Comparison of ENCODE assay signal across 22 mouse cellular contexts in the genomic region with DNA sequence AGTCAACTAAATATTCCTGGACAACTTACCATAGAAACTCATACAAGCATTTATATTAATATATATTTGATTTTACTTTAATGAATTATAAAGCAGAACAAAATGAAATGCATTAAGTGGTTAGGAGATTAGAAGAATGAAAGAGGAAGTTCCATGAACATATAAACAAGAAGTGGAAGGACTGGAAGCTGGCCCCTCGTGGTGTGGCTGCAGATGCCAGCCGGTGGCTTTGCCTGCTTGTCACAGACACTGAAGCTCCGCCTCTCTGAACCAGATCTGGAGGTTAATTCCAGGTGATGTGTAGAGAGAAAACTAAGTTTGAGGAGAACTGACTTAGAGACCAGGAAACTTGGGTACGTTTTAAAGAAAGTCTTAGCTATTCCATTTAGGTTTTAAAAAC.
DNase-seq lines count a peak whose midpoint lies in the region; ATAC-seq and TF ChIP-seq lines count a peak whose summit lies in the region.
"Had no signal": no experiment of that assay in that cellular context is flagged by ENCODE, and none has a peak within 500 bp of the region (broad histone marks: within the 10 kb centered on the region; RNA-seq: fewer than 3 reads in every experiment).

No protein-coding gene starts in this region.

- TF ChIP-seq POLR2A in CH12.LX (IDR thresholded peaks at IDR 0.05; ENCODE audit: low read depth, low read length), result no peak

- H3K9me3 ChIP-seq in CH12.LX (replicated peaks; ENCODE audit: low read length), result no peaks in the 10 kb centered on the region
- no peaks in the 10 kb centered on the region for H3K9me3 ChIP-seq in kidney, embryonic 15.5 days (replicated peaks)
- H3K9me3 ChIP-seq: embryonic facial prominence, embryonic 12.5 days; heart, embryonic 10.5 days; hindbrain, embryonic 10.5 days had no signal

- peaks cover 0 to 9% of the 10 kb centered on the region in 2 experiments; a peak in 2 of 4 replicates for H3K4me1 ChIP-seq in CH12.LX (ENCODE audit: control insufficient read depth in 1 of 2, insufficient read depth in 2 of 2)
- no peaks in the 10 kb centered on the region for H3K4me1 ChIP-seq in kidney, embryonic 15.5 days
- H3K4me1 ChIP-seq: embryonic facial prominence, embryonic 12.5 days; heart, embryonic 10.5 days; hindbrain, embryonic 10.5 days had no signal

- H3K9ac ChIP-seq in CH12.LX (ENCODE audit: insufficient read depth, low read depth), result no peak overlapping the region
- H3K9ac ChIP-seq in kidney, embryonic 15.5 days, result no peak overlapping the region
- H3K9ac ChIP-seq: embryonic facial prominence, embryonic 12.5 days; forebrain, postnatal 0 days; hindbrain, embryonic 14.5 days had no signal

- no peak overlapping the region for H3K4me2 ChIP-seq in CH12.LX (ENCODE audit: insufficient read depth, low read depth, poor library complexity, severe bottlenecking)
- H3K4me2 ChIP-seq in kidney, embryonic 15.5 days, result no peak overlapping the region
- H3K4me2 ChIP-seq: embryonic facial prominence, embryonic 12.5 days; hindbrain, embryonic 14.5 days had no signal

- dilution Hi-C loops in CH12.LX (cut with MboI; ENCODE audit: extremely low pct_ligation_motif_present, extremely low pct_unique_long_range_greater_than_20kb, low sequenced_read_pairs), result no loop called here

- no peaks in the 10 kb centered on the region for H3K79me2 ChIP-seq in CH12.LX (replicated peaks; ENCODE audit: control insufficient read depth, extremely low read depth, insufficient read depth, poor library complexity, severe bottlenecking)

- TF ChIP-seq EP300 in CH12.LX (IDR thresholded peaks at IDR 0.05; ENCODE audit: low read length), result peak; percentile 11; the same call in 1 of the 2 replicates

- DNase-seq in B cell, adult 2 months, result peak; percentile 10 to 24
- DNase-seq in CH12.LX (ENCODE audit: extremely low read depth), result peak; percentile 59
- no peak for DNase-seq in urinary bladder, adult 18-20 months (ENCODE audit: low spot score in 2 of 2)
- DNase-seq in kidney, adult 9 months, result no peak
- DNase-seq: adrenal gland, adult 8-10 months; adrenal gland, postnatal 36 days; cerebellum, adult 11 months; cerebellum, adult 8-10 months; cerebellum, postnatal 14 days; forebrain, postnatal 0 days; gastrocnemius, adult 2 months; gastrocnemius, postnatal 25 days; heart, postnatal 10 days had no signal

- TF ChIP-seq CTCF in CH12.LX (conservative IDR thresholded peaks at IDR 0.05 in 1 of 2, IDR thresholded peaks at IDR 0.05 in 1 of 2; ENCODE audit: low read depth in 2 of 2, low read length in 2 of 2), result no peak

- ATAC-seq in common myeloid progenitor, adult 5-6 weeks (replicated peaks; ENCODE audit: low read depth, poor library complexity, severe bottlenecking), result peak; percentile 99
- ATAC-seq in megakaryocyte, adult 5-6 weeks (ENCODE audit: poor library complexity, severe bottlenecking), result peak; percentile 99
- no peak for ATAC-seq in frontal cortex, adult (ENCODE audit: low TSS enrichment)
- no peak for ATAC-seq in kidney, embryonic 15.5 days (replicated peaks; ENCODE audit: low FRiP score)
- ATAC-seq: CD4-positive, CD25-positive, alpha-beta regulatory T cell, adult 4 months; forebrain, postnatal 0 days had no signal

- H3K27ac ChIP-seq in CH12.LX (ENCODE audit: insufficient read depth, low read depth), result no peak overlapping the region
- no peak overlapping the region for H3K27ac ChIP-seq in kidney, embryonic 15.5 days
- H3K27ac ChIP-seq: embryonic facial prominence, embryonic 12.5 days; gastrocnemius, adult 2 months; heart, embryonic 10.5 days; hindbrain, embryonic 10.5 days; hindbrain, embryonic 14.5 days had no signal

- 60% methylated on average over 4 of the region's 4 CpGs for WGBS in kidney, embryonic 15.5 days

- in situ Hi-C loops in CH12.LX (cut with MboI; ENCODE audit: low pct_ligation_motif_present, low pct_unique_long_range_greater_than_20kb, low sequenced_read_pairs), result no loop called here

- no peaks in the 10 kb centered on the region for H3K27me3 ChIP-seq in CH12.LX (replicated peaks)
- no peaks in the 10 kb centered on the region for H3K27me3 ChIP-seq in kidney, embryonic 15.5 days
- H3K27me3 ChIP-seq: embryonic facial prominence, embryonic 12.5 days had no signal

- H3K36me3 ChIP-seq in CH12.LX (replicated peaks in 1 of 2; ENCODE audit: control insufficient read depth in 1 of 2, insufficient read depth in 1 of 2, low read length in 1 of 2), result no peaks in the 10 kb centered on the region
- no peaks in the 10 kb centered on the region for H3K36me3 ChIP-seq in kidney, embryonic 15.5 days
- H3K36me3 ChIP-seq: embryonic facial prominence, embryonic 12.5 days; heart, embryonic 10.5 days; hindbrain, embryonic 10.5 days had no signal

- TF ChIP-seq RAD21 in CH12.LX (IDR thresholded peaks at IDR 0.05; ENCODE audit: low read depth, low read length), result no peak

- H3K4me3 ChIP-seq in CH12.LX (replicated peaks in 1 of 3; ENCODE audit: low read depth in 2 of 3, low read length in 2 of 3, poor library complexity in 1 of 3), result no peak overlapping the region
- no peak overlapping the region for H3K4me3 ChIP-seq in kidney, embryonic 15.5 days (replicated peaks)
- H3K4me3 ChIP-seq: embryonic facial prominence, embryonic 12.5 days; gastrocnemius, adult 2 months; heart, embryonic 10.5 days; hindbrain, embryonic 10.5 days had no signal

TF ChIP-seq in CH12.LX, 34 proteins besides CTCF, POLR2A, EP300 and RAD21:
- TF ChIP-seq ETS1 (conservative IDR thresholded peaks at IDR 0.05; ENCODE audit: low read depth, low read length), result no peak

Comparison
In these comparisons a context has a peak if more than half of its experiments do, and no peak if none do; other contexts are left out.
1. DNase-seq: peak in B cell, adult 2 months (2 of 2) and CH12.LX (single experiment); none in urinary bladder, adult 18-20 months (0 of 2) and kidney, adult 9 months (single experiment).
2. ATAC-seq: peak in common myeloid progenitor, adult 5-6 weeks (single experiment) and megakaryocyte, adult 5-6 weeks (single experiment); none in frontal cortex, adult (single experiment) and kidney, embryonic 15.5 days (single experiment).